Mouse (Mus musculus) hindbrain, embryonic 16.5 days (tissue): Measurements from ENCODE around the gene Trpc7. TPM values are rescaled to one million over a fixed set of nuclear protein-coding genes. Genes with fewer than 3 reads are reported as not detected.

Experiments used
- polyA plus RNA-seq: library from polyadenylated mRNA; unstranded; fragments of >200 nt; fragmentation: Nextera tagmentation; extraction: Ambion mirVana; gene quantifications from 2 replicates; pipeline ENCODE4 v1.2.1, GENCODE M21; 2015

Gene Trpc7
- polyA plus RNA-seq, 1 experiment from 2014 or later, result 6.3 TPM

Other genes with a start within 250 kb of the Trpc7 start
- 17.2 and 21.3 TPM in 2 replicates for gene Smad5, start 193.0 kb downstream of the Trpc7 start, polyA plus RNA-seq
- gene Gm45623, start 142.2 kb downstream of the Trpc7 start, polyA plus RNA-seq, result 2.5 and 2.8 TPM in 2 replicates